Mouse (Mus musculus) c-Kit-positive CD71-negative TER-119-negative erythroid progenitor cells, embryonic 14.5 days (primary cell): ENCODE data around the gene Trim41.
"Not testable (repeated sequence)": the region's sequence is repeated elsewhere in the genome, so short reads cannot be mapped to it uniquely, and the experiment has no call there.

Source experiments
- DNase-seq: peaks from one replicate; pipeline ENCODE4 v3.0.0-alpha.2; 2013; ENCODE audit warnings: low read depth

Trim41 gene

DNA sequence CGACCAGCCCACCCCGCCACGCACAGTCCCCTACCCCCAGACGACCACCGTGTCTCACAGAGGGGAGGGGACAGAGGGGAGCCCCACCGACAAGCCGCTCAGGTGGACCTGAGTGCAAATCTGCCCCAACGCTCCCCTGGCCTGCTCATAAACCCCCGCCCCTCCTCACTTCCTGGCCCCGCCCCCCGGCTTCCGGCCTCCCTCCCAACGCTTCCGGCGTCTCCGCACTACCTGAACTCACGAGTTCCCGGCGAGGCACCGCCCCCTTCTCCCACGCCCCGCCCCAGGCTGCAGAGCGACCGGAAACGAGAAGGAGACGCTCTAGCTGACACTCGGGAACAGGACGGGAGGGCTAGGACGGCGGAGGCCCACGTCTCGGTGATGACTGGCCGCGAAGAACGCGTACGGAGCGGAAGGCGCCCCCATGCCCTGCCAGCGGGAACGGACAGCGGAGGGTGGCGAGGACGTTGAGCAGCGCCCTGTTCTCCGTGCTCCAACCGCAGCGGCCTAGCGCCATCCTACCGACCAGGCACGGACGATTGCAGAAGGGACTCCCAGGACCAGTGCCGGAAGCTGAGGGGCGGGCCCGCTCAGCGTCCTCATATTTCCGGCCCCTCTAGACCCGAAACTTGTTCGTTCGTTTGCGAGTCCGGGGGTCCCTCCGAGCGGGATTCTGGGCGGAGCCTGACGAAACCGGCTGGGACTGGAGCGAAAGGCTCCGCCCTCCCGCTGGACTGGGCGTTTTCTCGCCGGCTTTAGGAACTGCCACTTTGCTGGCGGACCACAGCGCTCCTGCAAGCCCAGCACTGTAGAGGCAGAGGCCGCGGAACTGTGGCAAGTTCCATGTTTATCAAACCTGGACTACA, at the start of gene Trim41:
Trim41 (minus strand) TSS at position 554 of the 866 bp plus-strand sequence.
- peak; percentile 98 for DNase-seq

DNA sequence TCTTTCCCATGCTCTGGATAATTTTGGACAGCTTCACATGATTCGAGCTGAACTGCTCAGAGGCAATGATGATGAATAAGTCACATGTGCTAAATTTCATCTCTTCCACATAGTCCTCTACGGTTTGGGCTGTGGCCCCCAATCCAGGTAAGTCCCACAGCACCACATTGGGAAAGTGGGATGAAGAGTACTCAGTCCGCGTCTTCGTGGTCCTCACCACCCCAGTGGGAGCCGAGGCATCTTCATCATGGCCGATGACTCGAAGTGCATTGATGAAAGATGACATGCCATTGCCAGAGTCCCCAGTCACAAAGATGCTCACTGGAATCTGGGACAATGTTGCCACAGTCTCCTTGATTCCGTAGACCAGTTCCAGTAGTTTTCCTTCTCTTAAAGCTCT, 49.3 kb upstream of the Trim41 start:
- DNase-seq = no peak

DNA sequence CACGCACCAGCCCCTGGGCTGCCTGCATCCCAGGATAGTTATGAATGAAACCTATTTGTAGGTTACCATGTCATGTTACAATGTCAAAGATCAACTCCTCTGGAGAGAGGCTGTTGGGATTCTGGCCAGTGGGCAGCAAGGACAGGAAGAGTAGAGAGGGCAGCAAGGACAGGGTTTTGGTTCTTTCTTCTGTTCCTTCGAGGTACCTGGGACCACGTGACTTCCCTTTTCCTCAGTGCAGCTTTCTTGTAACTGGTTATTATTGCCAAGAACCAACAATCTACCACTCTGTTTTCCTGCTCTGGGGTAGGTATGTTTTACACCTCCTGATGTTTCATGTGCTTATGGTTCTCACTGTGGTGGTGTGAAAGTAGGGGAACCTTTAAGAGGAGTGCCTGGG, 46.7 kb upstream of the Trim41 start:
- no peak for DNase-seq

DNA sequence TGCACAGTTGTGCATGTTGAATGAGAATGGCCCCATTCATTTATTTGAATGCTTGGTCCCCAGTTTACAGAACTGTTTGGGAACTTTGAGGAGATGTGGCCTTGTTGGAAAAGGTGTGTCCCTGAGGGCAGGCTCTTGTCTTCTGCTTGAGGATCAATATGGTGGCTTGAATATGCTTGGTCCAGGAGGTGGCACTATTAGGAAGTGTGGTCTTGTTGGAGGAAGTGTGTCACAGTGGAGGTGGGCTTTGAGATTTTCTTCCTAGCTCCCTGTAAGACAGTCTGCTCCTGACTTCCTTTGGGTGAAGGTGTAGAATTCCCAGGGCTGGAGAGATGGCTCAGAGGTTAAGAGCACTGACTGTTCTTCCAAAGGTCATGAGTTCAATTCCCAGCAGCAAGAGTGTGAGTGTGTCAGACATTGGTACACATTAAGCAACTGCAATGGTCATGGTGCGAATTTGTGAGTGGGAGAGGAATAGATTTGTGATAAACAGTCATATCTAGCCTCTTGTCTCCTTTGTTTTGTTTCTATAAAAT, 45.7 kb upstream of the Trim41 start:
- no peak for DNase-seq

DNA sequence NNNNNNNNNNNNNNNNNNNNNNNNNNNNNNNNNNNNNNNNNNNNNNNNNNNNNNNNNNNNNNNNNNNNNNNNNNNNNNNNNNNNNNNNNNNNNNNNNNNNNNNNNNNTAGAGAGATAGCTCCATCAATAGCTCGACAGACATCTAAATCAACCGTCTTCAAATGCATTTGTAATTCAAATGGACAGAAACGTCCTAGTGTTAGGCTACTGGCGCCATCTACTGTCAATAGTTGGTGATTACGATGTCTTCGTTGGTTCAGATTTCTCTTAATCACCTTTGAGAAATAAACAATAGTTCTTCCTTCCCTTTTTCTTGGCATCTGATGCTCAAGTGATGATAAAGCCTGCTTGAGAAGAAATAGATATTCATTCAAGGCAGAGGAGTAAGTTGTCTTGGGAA, 41.9 kb upstream of the Trim41 start:
- peak; percentile 83 for DNase-seq

DNA sequence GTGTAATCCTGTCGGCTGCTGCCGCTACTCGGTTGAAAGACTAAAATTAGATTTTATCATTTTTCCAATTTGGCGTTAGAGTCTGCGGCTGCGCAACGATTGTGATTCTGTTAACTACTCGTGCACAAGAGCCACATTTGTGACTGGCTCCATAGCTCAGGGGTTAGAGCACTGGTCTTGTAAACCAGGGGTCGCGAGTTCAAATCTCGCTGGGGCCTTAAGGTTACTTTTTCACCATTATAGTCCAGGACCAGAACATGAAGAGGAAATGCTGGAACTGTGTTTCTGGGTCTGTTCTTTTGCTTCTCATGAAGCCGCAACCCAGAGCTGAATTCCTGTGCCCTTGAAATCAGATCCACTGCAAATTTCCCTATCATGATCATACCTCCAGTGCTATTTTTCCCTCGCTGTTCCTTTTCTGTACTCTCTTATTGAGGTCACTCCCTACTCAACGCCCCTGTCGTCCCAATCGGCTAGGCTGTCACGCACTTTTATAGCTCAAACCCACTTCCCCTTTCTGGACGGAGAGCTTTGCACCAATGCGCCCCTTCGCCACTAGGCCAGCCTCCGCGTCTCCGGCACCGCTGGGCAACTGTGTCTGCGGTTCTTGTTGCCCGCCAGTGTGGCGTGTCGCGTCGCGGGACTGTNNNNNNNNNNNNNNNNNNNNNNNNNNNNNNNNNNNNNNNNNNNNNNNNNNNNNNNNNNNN, 36.5 kb upstream of the Trim41 start:
- DNase-seq = peak; percentile 74

DNA sequence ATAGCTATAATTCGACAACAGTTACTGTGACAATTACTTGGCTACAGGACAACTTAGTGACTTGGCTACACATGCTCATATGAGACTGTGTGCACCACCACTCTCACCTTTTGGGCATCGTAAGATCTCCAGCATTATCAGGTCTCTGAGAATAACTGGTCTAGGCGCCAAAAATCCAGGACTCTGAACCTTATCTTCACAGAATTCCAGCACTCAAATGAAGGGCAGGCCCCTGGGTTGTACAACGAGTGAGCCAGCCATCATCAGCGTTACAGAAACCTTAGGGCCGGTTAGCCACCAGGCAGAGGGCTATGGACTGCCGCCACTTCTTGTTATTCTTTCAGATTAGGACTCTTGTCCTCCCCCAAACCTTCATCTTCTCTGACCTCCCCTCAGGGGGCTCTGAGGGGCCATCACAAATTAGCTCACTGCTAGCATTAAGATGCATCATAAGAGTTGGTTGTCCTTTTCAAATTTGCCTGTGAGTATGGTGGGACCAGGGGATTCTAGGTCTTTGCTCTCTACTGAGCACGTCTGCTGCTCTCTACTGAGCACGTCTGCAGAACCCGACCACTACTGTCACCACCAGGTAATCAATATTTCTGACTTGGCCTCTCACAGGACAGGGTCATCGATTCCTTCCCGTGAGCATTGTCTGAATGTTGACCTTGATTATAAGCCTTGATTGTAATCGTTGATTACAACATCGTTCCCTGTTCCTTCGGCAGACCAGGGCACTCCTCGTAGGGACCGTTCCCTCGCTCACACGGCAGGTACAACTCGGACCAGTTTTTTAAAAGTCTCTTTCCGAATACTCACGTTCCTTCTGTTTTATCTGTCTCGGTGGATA, 35.7 kb upstream of the Trim41 start:
- no peak for DNase-seq

DNA sequence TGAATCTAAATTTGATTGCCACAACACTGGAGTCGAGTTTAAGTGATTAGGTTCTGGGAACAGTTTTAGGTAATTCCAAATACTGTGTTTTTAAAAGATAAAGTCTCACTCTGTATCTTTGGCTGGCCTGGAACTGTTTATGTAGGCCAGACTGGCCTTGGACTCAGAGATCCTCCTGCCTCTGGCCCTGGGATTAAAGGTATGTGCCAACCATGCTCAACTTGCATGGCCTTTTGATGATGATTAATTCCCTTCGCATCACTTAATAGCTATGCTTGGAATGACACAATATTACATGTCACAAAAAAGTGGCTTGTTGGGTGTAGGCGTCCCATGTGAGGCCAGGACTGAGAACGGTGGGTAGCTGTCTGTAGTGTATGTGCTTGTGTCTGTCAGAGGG, 35.0 kb upstream of the Trim41 start:
- no peak for DNase-seq

DNA sequence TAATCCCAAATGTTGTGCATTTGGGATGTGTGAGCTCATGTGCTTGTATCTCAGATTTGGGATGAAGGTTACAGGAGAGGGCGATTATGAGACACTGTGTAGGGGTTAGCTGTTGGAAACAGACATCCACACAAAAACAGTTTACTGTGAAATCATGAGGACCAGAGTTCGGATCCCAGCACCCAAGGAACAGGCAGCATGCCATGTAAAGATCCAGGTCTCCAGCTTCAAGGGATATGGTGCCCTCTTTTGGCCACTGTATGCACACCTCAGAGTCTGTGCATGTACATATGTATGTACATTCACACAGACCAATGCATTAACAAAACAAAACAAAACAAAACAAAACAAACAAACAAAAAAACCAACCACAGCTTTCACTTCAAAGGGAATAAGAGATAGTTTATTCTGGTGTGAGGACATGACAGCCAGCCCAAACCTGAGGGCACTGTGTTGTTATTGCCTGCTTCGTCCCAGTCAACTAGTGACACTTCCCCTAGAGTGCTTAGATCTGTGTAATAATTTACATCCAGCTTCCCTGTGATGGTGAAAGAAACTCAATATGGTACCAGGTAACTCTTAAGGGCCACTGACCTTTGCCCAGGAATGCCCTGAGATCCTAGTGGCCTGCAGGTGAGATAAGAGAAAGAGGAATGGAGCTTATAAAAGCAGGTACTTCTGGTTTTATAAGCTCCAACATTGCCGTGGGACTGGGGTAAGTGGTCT, 34.3 kb upstream of the Trim41 start:
- DNase-seq = no peak

DNA sequence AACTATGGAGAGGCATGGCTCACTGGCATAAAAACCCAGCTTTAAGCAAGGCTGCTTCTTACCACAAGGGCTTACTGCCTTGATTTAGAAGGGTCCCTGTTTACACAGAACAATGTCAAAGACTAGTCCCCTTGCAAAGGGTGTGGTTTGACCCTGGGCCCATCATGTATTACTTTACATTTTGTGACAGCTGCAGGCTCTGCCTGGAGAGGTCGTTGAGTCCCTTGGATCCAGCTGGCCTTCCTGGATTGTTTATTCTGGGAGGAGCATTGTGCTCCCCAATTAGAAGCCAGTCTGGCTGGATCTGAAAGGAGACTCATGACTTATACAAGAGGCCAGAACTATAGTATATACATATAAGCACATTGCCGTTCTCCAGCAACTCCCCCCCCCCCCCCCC, 33.1 kb upstream of the Trim41 start:
- no peak for DNase-seq

DNA sequence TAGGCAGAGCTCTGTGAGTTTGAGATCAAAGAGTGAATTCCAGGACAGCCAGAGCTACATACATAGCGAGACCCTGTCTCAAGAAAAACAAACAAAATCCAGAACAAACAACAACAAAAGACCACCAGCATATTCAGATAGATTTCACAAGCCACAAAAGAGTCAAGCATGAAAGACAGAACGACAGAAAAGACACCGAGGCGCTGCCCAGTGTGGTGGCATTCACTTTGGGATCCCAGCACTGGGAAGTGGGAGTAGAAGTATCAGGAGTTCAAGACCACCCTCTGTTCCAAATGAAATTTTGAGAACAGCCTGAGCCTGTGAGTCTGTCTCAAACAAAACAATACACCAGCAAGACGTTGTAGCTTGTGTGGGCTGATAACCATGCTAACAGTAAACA, 29.7 kb upstream of the Trim41 start:
- DNase-seq = no peak

DNA sequence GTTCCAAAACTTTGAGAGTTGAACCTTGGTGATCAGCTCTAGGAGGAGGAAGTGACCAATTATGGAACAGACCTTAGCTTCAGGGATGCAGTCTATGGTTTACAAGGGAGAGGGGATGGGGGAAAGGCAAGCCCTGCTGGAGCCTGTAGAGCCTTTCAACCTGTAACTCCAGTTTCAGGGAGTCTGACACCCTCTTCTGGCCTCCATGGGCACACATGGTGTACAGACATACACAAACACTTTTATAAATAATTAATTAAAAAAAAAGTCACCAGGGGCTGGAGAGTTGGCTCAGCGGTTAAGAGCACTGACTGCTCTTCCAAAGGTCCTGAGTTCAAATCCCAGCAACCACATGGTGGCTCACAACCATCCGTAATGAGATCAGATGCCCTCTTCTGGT, 29.2 kb upstream of the Trim41 start:
- not testable (repeated sequence) for DNase-seq

DNA sequence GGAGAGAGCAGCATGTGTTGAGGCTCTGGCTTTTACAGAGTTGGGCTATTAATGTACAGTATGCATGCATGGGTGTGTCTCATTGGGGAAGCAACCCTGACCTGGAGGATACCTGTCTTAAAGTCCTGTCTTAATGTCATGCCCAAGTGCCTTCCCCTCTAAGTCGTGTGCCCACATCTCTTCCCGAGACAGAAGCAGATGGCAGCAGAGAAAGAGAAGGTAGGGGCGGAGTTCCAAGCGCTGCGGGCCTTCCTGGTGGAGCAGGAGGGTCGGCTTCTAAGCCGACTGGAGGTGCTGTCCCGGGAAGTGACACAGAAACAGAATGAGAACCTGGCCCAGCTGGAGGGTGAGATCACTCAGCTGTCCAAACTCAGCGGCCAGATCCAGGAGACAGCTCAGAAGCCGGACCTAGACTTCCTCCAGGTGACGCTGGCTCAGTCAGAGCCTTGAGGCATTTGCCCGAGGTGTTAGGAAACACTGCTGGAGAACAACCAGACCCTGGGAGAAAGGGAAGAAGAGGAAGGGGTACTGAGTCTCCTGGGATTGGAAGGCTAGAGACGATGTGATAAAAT, 28.2 kb upstream of the Trim41 start:
- DNase-seq = no peak

DNA sequence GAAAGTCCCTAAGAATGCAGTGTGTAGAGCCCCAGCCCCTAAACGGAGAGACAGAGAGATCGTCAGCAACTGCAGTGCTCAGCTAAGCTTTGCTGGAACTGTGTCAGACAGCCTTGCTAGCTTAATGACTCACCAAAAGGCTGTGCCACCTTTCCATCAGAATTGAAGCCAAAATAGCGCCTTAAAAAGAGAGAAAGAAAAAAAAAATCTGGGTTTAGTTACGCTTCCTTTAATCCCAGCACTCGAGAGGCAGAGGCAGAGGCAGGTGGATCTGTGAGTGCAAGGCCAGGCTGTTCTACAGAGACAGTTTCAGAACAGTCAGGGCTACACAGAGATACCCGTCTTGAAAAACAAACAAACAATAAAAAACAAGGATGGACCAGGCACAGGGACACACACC, 27.2 kb upstream of the Trim41 start:
- DNase-seq = no peak

DNA sequence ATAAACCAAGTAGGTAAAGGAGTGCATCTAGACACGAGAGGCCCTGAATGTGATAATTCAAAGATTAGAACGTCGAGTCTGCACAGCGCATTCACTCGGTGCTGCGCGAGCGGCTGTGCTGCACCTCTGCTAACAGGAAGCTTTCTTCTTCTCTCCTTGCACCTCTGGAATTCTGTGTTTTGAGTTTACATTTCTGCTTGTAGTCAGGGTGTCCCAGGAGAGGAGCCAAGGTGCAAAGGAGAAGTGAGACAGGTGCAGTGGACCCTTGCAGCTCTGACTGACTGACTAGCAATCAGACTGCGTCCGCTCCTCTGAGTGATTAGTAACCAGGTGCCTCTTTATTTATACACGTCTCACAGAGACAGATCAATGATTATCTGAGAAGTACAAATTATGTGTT, 26.0 kb upstream of the Trim41 start:
- no peak for DNase-seq

DNA sequence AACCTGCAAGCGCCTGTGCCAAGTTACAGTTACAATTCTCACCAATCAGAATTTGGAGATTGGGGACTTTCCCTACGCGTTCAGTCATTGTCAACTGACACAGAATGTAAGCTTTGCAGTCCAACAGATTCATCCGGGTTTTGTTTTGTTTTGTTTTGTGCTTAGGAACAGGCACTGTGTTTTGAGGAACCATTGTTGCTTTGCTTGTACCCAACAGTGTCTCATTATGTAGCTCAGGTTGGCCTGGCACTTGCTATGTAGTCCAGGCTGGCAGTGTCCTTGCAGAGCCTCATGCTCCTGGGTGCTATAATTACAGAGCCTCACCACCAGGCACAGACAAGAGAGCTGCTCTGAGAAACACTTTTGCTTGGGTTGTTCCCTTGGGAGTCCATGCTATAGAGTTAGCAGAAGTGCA, 25.2 kb upstream of the Trim41 start:
- no peak for DNase-seq

DNA sequence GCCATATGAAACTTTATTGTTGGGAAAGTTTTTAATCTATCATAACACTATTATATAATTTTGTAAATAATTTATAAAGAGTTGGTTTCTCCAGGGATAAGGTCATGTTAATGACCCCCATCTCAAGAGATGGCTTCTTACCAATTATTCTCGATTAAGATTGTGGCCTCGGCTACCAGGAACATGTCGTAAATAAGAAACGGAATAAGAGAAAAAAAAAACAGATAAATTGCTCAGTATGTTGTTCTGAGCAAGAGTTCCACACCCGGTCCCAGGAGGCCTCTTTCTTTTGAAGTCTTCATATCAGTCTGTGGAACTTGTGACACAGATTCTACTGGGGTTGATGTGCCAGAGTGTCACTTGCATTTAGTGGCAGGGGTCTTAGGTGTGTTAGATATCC, 24.1 kb upstream of the Trim41 start:
- no peak for DNase-seq

DNA sequence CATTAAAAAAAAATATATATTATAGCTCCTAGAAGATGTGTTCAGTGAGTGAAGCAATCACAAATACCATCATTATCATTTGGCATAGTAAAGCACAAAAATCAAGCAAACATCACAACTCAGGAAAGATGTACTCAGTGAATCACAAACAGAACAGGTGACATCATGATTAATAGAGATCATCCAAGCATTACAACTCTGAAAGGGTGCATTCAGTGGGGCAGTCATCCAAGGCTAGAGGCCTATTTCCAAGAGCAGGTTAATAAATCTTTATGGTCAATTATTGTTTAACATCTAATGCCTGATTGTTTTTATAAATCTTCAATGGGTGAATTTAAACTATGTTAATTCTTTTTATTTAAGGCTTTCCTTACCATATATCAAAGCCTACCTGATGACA, 23.7 kb upstream of the Trim41 start:
- DNase-seq = no peak

DNA sequence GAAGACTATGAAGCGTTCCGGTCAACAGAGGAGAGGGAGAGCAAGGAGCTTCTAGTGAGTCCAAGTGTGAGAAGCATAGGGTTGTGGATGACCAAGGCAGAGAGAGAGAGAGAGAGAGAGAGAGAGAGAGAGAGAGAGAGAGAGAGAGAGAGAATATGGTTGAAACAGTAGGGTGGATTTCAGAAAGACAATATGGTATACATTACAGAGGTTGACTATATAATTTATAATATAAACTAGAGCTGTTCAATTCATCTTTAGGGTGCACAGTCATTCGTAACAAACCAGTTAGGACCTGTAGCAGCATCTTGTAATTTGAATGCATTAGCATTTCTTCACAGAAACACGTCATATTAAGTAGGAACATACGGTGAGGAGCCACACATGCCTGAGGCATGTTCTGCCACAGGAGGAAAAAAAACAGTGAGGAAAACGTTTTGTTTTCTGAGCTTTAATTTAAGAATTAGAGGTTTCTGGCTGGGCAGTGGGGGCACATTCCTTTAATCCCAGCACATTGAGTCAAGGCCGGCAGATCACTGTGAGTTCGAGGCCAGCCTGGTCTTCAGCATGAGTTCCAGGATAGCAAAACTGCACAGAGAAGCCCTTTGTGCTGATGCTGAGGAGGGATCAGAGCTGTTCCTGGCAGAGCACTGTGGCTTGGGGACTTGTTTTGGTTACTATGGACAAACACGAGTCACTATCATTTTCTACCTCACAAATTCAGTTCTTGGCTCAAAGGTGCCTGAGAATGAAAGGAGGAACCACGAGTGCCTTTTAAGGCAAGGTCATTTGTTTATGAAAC, 21.9 kb upstream of the Trim41 start:
- no peak for DNase-seq

DNA sequence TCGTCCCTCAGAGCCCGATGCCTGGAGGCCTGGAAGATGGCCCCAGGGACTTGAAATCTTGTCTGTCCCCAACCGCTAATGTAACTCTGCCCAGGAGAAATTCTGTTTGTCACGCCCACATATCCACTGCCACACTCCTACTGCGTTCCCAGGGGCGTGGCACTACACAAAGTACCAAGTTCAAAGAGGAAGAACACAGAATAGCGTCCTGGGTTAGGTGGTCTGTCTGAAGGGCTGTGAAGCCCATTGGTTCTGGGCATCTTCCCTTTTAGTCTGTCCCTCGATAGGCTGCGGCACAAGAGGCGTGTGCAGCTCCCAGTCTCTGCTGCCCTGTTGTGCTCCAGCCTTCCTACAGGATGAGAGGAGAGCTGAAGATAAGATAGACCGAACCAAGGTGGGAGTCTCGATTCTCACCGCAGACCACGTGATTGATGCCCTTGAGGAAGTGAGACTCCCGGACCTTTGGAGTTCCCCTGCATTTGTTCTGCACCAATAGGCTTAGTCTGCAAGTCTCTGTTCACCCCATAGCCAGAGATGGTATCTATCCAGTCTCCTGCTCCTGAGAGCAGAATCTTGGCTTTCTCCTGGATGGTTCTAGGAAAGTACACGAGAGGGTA, 21.1 kb upstream of the Trim41 start:
- DNase-seq = no peak
